Mouse (Mus musculus): ENCODE measurements around the gene Birc5.

- TF ChIP-seq CTCF (IDR thresholded peaks at IDR 0.05; ENCODE audit: low read depth, low read length) = no peak
- TF ChIP-seq GATA1 (IDR thresholded peaks at IDR 0.05; ENCODE audit: borderline replicate concordance, low read length) = no peak
- no peak for TF ChIP-seq GATA2 (IDR thresholded peaks at IDR 0.05; ENCODE audit: borderline replicate concordance, low read depth, low read length)
- no peak for TF ChIP-seq POLR2AphosphoS5 (IDR thresholded peaks at IDR 0.05; ENCODE audit: insufficient replicate concordance, low read depth, low read length)
- no peak for TF ChIP-seq TAL1 (conservative IDR thresholded peaks at IDR 0.05; ENCODE audit: low read depth, low read length)
Measured at GRCm38 (mm10) chr11:117865988-117866387, 16.9 kb downstream of the Birc5 start.
